Mouse (Mus musculus) kidney, postnatal 0 days (tissue): ENCODE results near the gene Mrpl3. TPM values are rescaled to one million over a fixed set of nuclear protein-coding genes. Genes with fewer than 3 reads are reported as not detected.

Experiments used
- ATAC-seq: fragments of 200-750 bp; cut with Nextera tagmentation; replicated peaks from 2 replicates; pipeline ENCODE4 v1.8.0; 2017; ENCODE audit warnings: low read depth, moderate number of reproducible peaks, moderate TSS enrichment, moderate library complexity; ENCODE audit not compliant: low FRiP score
- DNase-seq: peaks from one replicate; pipeline ENCODE4 v3.0.0-alpha.2; 2016; ENCODE audit warnings: low spot score
- H3K27ac ChIP-seq: fragments of 300-500 bp; sonication (generic); 2 replicates; pipeline ENCODE4 v1.5.1; 2014; ENCODE audit warnings: mild to moderate bottlenecking
- H3K27me3 ChIP-seq: fragments of 300-500 bp; sonication (generic); 2 replicates; pipeline ENCODE4 v1.6.1; 2014; ENCODE audit warnings: low read length, mixed read lengths; ENCODE audit not compliant: insufficient read depth
- H3K36me3 ChIP-seq: fragments of 300-500 bp; sonication (generic); 2 replicates; pipeline ENCODE4 v1.6.1; 2014; ENCODE audit warnings: low read length, mixed read lengths; ENCODE audit not compliant: insufficient read depth
- H3K4me1 ChIP-seq: fragments of 300-500 bp; sonication (generic); replicated peaks from 2 replicates; pipeline ENCODE4 v1.6.1; 2014; ENCODE audit warnings: antibody characterized with exemption, low read length, mixed read lengths; ENCODE audit not compliant: insufficient read depth
- H3K4me2 ChIP-seq: fragments of 300-500 bp; sonication (generic); 2 replicates; pipeline ENCODE4 v1.6.1; 2014; ENCODE audit warnings: mild to moderate bottlenecking, low read length, moderate library complexity, mixed read lengths
- H3K4me3 ChIP-seq: fragments of 300-500 bp; sonication (generic); replicated peaks from 2 replicates; pipeline ENCODE4 v1.5.1; 2014; ENCODE audit warnings: low read depth, low read length
- H3K9ac ChIP-seq: fragments of 300-500 bp; sonication (generic); 2 replicates; pipeline ENCODE4 v1.6.1; 2014; ENCODE audit warnings: low read depth, low read length
- H3K9me3 ChIP-seq: fragments of 300-500 bp; sonication (generic); replicated peaks from 2 replicates; pipeline ENCODE4 v1.6.1; 2016; ENCODE audit warnings: low read length, inconsistent platforms, mixed read lengths
- CTCF ChIP-seq: IDR thresholded peaks from 2 replicates; pipeline ENCODE4 v1.5.1; 2016; ENCODE audit warnings: antibody characterized with exemption, low read depth, mild to moderate bottlenecking, moderate library complexity
- WGBS: fragments of 180-500 bp; shearing (Covaris S2); extraction: QIAGEN DNeasy Blood & Tissue Kit; methylation state at CpG from one replicate; pipeline ENCODE4 v1.1.7; 2014; 5-methylcytosine and 5-hydroxymethylcytosine counted together
- polyA plus RNA-seq: library from polyadenylated mRNA; unstranded; fragments of >200 nt; fragmentation: Nextera tagmentation; extraction: Ambion mirVana; gene quantifications from 2 replicates; pipeline ENCODE4 v1.2.1, GENCODE M21; 2015

Mrpl3 gene
- polyA plus RNA-seq, 1 experiment from 2014 or later, result 108 TPM

DNA sequence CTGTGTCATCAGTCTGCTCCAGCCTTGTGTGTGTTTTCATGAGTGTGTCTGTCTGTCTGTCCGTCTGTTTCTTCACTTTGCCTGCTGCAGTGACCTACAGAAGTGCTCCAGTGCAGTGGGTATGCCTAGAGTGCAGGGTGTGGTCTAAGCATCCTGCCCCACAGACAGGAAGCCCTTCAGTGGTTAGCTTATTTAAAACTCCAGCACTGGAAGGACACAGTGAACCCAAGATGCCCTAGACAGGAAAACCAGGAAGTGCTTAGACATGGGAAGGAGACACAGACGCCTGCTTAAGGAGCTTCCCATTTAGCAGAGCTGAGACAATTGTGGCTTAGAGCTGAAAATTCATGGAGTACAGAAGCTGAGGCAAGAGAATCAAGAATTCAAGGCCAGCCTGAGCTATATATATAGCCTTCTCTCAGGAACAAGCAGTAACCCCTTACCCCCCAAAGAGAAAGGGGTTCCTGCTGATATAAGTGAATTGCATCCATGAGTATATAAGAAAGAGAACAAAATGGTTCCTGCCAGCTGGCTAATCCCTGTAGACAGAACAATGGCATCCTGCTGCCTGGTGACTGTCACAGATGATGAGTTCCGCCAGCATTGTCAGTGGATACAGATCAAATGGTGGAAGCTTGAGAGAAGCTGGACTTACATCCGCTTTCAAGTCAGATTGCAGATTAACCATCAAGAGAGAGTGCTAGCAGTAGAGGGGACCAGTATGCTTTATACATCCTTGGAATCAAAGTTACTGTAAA is 20.1 kb downstream of the Mrpl3 start:
- Histone ChIP-seq H3K4me1 (no peaks in the 10 kb centered on the region), H3K9me3 (no peaks in the 10 kb centered on the region), H3K27ac (no peak overlapping the region), H3K9ac (no peak overlapping the region), H3K4me2 (no peak overlapping the region), H3K36me3 (peaks cover 43% of the 10 kb centered on the region), H3K4me3 (no peak overlapping the region), H3K27me3 (no peaks in the 10 kb centered on the region)
- ATAC-seq (no peak), DNase-seq (no peak)
- TF ChIP-seq CTCF, result no peak
- WGBS, result 92% methylated on average over 4 of the region's 4 CpGs

DNA sequence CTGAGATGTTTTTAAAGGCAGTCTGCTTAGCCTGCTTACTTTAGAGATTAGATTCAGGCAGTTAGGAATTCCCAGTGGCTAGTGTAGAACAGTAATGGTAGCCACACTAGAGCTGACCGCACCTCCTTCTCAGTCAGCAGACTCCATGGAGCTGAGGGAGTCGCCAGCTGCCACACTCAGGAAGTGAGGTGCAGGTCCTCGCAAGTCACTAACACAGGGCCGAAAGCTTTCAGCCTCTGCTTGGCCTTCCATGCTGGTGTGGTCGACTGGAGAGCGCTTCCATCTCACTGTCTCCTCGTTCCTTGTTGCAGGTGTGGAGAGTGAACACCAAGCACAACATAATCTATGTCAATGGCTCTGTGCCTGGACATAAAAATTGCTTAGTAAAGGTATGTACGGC is 21.8 kb downstream of the Mrpl3 start:
- DNase-seq, result no peak
- 90% methylated on average over 8 of the region's 8 CpGs for WGBS
- H3K36me3 ChIP-seq, result peaks cover 40% of the 10 kb centered on the region

DNA sequence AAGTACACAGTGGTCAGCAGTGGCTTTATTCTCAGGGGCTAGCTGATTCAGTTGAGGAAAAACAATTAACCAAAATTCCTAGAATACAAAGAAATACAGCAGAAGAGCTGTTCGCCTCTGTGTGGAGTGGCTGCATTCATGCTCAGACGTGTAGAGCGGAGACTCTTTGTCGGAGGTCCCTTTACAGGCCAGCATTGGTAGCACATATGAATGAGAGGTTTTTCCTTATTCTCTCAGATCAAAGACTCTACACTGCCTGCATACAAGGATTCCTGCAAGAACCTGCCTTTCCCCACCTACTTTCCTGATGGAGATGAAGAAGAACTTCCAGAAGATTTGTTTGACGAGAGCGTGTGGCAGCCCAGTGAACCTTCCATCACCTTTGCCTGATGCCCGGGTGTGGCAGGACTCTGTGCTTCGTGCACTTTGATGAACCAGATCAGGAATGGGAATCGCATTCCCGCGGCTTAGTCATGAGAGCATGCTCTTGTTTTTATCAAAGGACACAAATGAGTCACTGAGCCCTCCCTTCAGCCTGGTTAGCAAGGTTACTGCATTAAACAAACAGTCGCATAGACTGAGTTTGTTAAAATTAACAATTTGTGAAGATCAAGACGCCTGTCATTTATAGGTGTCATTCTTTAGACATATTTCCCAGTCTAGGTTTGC is 23.9 kb downstream of the Mrpl3 start:
- TF ChIP-seq CTCF, result no peak
- DNase-seq, result no peak
- Histone ChIP-seq H3K9ac (no peak overlapping the region), H3K27ac (no peak overlapping the region), H3K27me3 (no peaks in the 10 kb centered on the region), H3K36me3 (peaks cover 34% of the 10 kb centered on the region), H3K4me3 (no peak overlapping the region), H3K9me3 (no peaks in the 10 kb centered on the region), H3K4me1 (no peaks in the 10 kb centered on the region), H3K4me2 (no peak overlapping the region)
- ATAC-seq, result no peak
- 88% methylated on average over 13 of the region's 13 CpGs for WGBS

More for the DNA sequence above, 21.8 kb downstream of the Mrpl3 start:
- Histone ChIP-seq H3K4me1 (no peaks in the 10 kb centered on the region), H3K4me2 (no peak overlapping the region), H3K4me3 (no peak overlapping the region), H3K27me3 (no peaks in the 10 kb centered on the region), H3K27ac (no peak overlapping the region), H3K9me3 (no peaks in the 10 kb centered on the region), H3K9ac (no peak overlapping the region)
- ATAC-seq, result no peak
- TF ChIP-seq CTCF, result no peak

DNA sequence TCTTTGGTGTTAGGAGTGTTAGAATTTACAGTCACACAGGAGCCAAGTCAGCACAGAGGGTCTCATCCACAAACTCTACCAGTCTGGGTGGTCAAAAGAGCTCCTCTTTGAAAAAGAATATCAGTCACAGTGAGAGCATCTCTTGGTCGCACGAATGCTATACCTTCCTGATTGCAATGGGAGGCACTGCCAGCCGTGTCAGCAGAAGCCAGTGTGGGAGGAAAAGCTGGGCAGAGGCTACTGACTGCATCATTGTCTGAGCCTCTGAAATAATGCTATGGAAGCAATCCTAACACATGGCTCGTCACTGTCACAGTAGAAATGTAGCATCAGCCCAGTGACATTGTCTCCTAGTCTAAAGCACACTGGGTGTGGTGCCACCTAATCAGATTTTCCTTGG is 25.4 kb downstream of the Mrpl3 start:
- WGBS, result 84% methylated on average over 4 of the region's 4 CpGs
- Histone ChIP-seq H3K4me3 (no peak overlapping the region), H3K27ac (no peak overlapping the region), H3K36me3 (peaks cover 28% of the 10 kb centered on the region; the same call in 1 of the 2 replicates), H3K4me2 (no peak overlapping the region), H3K9me3 (no peaks in the 10 kb centered on the region), H3K4me1 (no peaks in the 10 kb centered on the region), H3K27me3 (no peaks in the 10 kb centered on the region), H3K9ac (no peak overlapping the region)
- DNase-seq (no peak), ATAC-seq (no peak)
- no peak for TF ChIP-seq CTCF

DNA sequence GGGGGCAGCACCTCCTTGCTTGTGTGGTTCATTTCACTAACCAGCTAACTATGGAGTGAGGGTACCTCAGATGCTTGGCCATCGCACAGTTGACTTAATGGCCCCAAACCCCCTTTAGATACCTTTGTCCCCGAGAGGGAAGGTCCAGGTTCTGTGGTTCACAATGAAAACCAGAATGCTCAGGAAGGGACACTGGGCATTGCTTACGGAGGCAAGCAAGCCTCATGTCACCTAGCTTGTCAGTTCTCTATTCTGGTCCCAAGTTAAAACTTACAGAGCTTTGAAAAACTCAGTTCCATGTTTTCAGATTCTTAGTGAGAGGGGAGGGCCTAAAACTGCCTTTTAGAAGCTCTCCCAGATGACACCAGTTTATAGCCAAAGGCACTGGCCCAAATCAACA is 27.2 kb downstream of the Mrpl3 start:
- DNase-seq, result no peak
- Histone ChIP-seq H3K9ac (no peak overlapping the region), H3K4me3 (no peak overlapping the region), H3K9me3 (no peaks in the 10 kb centered on the region), H3K36me3 (peaks cover 17% of the 10 kb centered on the region; the same call in 1 of the 2 replicates), H3K27me3 (no peaks in the 10 kb centered on the region), H3K4me1 (no peaks in the 10 kb centered on the region), H3K27ac (no peak overlapping the region), H3K4me2 (no peak overlapping the region)
- no peak for ATAC-seq
- WGBS, result 94% methylated on average over 3 of the region's 3 CpGs
- no peak for TF ChIP-seq CTCF

GRCm38 (mm10) chr9:105100807-105101570 is 48.0 kb downstream of the Mrpl3 start:
- Histone ChIP-seq H3K4me2 (no peak overlapping the region), H3K27me3 (no peaks in the 10 kb centered on the region), H3K36me3 (no peaks in the 10 kb centered on the region), H3K9me3 (no peaks in the 10 kb centered on the region), H3K4me3 (no peak overlapping the region), H3K27ac (no peak overlapping the region), H3K9ac (no peak overlapping the region), H3K4me1 (no peaks in the 10 kb centered on the region)
- DNase-seq, result no peak
- no peak for ATAC-seq
- TF ChIP-seq CTCF, result no peak
- WGBS, result 22% methylated on average over 15 of the region's 15 CpGs
